Mouse (Mus musculus) heart, postnatal 36 days (tissue): ENCODE measurements around the gene Cys1. TPM values are rescaled to one million over a fixed set of nuclear protein-coding genes. Genes with fewer than 3 reads are reported as not detected.
"Not testable (repeated sequence)": the region's sequence is repeated elsewhere in the genome, so short reads cannot be mapped to it uniquely, and the experiment has no call there.

Experiments
- DNase-seq, 2 experiments: peaks; one replicate each; pipeline ENCODE4 v3.0.0; 2021 to 2022
- intact Hi-C: fragments of 180-260 bp; cut with DNase I; formaldehyde crosslinking; loops from one replicate; pipeline ENCODE4 v1.15.1; 2025
- total RNA-seq, 2 experiments: library from RNA; stranded (reverse); gene quantifications; 2 replicates each; pipeline ENCODE4 v1.2.3; 2021

The Cys1 gene
- total RNA-seq, 2 experiments from 2014 or later = 5.5 to 6.5 TPM

DNA sequence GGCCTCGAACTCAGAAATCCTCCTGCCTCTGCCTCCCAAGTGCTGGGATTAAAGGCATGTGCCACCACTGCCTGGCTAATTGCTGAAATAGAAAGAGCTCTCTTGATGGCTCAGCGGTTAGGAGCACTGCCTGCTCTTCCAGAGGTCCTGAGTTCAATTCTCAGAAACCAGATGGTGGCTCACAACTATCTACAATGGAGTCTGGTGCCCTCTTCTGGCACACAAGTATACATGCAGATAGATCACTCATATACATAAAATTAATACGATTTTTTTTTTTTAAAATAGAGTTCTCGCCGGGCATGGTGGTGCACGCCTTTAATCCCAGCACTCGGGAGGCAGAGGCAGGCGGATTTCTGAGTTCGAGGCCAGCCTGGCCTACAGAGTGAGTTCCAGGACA lies 20.0 kb upstream of the Cys1 start:
- intact Hi-C loops, DNase-seq: not testable (repeated sequence)

DNA sequence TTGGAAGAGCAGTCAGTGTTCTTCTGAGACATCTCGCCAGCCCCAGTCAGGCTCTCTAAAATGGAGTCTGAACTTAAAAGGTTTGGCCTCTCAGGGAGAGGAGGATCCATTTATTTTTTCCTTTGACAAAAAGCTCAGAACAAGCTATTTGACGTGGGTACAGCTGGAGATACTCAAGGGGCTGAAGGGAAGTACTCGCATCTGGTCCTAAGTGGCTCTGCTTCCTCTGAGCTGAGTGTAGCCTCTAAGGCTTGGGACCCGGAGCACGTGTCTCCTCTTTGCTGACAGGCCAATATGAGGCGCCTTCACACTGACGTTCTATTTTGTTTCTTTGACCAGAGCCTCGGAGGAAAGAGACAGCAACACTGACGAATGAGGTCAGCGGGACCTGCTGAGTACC lies 18.0 kb upstream of the Cys1 start:
- DNase-seq = no peak
- intact Hi-C loops = no loop called here

DNA sequence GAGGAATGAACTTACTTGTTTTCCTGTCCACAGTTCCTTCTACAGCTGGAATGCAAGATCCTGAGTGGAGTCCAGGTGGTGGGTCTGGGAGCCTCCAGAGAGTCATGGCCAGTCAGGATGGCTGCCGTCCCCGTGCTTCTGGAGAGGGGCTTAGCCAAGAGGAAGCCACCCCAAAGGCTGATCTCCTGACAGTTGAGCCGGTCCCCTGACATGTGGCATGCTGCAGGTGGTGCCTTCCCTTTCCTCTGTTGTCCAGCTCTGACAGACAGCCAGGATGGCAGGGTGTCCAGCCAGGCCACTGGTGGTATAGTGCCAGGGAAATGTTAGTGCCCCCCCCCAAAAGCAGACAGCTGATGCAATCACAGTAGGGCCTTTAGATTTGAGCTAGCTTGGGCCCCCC lies 16.9 kb upstream of the Cys1 start:
- intact Hi-C loops = no loop called here
- no peak for DNase-seq

DNA sequence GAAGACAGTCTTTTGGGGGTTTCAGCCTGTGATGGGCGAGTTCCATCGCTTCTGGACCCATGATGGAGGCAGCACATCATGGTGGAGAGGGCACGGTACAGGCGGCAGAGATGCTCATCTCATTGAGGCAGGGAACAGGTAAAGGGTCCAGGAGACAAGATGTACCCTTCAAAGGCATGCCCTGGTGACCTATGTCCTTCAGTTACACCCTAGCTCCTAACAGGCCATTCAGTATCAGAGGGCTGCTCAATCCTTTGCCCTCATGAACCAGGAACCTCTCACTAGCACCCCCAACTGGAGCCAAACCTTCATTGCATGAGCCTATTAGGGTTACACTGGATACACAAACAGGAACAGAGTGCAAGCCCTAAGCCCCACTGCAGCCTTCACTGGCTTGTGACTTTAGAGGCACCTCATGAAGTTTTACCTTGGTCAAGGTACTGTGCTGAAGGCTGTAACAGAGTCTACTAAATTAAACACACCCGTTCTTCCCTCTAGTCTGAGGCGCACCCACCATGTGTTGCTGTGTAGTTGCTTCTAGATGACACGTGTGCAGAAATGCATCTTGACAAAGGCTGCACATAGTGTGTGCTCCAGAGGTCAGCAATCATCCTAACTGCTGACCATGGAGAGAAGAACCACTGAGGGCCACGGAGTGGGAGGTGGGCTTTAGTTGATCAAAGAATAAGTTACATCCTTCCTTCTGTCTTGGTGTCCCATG lies 16.0 kb upstream of the Cys1 start:
- DNase-seq = no peak
- intact Hi-C loops = loop anchor here (1.0 to 2.0 kb wide), 4 partner anchors 22 to 227 kb away; no protein-coding TSS in a partner anchor

DNA sequence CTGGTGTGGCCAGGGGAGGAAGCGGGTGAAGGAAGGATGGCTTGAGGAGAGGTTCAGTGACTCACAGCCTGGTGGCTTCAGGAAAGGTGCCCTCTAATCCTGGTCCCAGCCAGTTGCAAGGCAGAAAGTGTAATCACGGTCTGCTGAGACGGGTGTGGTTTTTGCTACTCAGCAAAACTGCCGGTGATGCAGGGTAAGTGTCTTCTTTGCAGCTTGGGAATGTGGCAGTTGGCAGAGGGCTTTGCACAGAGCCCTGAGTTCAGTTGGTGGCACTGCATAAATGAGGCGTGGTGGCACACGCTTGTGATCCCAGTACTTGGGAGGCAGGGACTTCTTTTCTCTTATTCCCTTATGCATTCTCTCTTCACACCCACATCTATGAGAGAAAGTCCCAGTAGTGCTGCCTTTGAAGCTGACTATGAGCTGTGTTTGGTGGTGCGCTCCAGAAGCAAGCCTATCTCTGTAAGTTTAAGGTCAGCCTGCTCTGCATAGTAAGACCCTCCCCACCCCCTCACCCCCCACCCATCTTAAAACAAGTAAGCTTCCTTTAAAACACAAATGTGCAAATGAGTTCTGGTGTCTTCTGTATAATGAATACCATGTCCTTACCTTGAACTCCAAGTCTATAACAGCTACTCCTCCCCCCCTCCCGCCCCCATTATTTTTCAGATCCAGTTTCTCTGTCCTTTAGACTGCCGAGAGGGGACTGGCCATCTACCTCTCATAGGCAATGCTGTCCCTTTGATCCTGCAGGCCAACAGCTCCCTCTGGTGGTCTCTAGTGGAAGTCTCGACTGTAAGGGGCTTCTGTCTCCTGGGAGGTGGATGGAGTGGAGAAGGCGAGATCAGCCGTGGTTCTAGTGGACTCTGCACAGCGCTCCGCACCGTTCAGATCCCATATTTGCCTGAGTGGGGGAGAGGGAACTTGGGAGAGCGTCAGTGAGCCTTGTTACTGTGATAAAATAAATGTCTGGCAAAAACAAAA lies 15.2 kb upstream of the Cys1 start:
- intact Hi-C loops = loop anchor here (1.0 to 2.0 kb wide), 4 partner anchors 21 to 226 kb away; no protein-coding TSS in a partner anchor
- DNase-seq = peak; percentile 87 to 89

DNA sequence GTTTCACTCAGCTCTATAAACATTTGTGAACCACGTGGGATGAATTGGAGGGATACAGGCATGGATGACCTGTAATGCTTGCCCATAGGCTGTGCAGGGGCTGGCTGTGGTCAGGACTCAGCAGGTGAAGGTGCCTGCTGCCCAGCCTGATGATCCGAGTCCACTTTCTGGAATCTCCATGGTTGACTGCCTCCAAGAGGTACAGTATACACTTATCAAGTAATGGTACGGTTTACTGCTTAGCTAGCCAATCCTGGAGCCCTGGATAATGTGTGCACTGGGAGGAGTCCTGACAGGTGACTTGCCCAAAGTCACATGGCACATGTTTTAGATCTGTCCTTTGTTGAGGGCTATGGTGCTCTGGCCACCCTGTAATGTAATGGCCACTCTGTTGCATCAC lies 8.7 kb upstream of the Cys1 start:
- intact Hi-C loops = no loop called here
- DNase-seq = no peak

DNA sequence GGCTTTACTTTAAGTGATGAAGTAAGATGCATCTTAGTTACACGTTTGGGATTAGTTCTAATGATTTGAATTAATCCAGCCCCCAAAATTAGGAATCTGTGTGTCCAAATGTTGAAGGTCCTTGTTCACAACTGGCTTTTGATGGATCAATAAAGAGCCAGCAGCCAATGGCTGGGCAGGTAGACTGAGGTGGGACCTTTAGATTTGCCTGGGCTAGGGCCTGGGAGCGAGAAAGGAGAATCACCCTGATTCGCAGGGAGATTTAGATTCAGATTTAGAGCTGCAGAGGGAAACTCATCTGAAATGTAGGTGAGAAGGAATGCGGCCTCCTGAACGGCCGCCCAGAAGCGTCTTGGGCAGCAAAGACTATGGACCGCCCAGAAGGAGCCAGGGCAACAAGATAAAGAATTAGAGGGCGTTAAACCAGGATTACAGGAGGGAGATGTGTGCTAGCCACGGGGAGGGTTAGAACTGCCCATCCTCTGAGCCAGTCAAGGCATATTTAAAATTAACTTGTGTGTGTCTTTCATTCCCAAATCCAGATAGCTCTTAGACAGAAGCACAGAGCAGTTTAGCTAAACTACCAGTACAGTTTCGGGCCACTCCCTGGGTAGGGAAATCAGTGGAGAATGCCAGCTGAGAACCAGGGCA lies 5.2 kb upstream of the Cys1 start:
- DNase-seq = no peak
- intact Hi-C loops = no loop called here

DNA sequence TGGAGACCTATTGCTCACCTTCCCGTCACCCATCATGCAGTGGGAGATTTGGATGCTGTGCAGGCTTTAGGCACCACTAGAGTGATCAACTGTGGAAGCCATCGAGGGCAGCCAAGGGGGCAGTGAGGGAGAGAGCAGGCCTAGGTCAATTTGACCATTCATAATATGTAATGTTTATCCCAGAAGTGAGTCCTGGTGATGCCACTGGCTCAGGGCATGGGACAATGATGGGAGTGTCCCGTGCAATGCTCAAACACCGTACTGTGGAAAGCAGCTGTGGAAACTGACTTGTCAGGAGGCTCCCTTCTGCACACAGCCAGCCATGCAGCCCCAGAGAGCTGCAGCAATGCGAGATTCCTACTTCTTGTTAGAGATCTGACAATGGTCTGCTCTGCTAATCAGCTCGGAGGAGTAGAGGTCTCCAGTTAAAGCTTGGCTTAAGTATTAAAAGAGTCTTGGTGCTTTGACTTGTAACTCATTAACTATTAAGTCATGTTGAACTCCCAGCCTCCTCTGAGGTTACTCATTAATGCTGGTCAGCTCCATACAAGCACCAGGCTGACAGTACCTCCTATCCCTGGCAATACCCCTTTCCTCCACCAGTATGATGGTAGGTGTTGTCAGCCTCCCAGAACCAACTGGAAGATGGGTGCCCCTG lies 4.6 kb upstream of the Cys1 start:
- DNase-seq = no peak
- intact Hi-C loops = no loop called here

DNA sequence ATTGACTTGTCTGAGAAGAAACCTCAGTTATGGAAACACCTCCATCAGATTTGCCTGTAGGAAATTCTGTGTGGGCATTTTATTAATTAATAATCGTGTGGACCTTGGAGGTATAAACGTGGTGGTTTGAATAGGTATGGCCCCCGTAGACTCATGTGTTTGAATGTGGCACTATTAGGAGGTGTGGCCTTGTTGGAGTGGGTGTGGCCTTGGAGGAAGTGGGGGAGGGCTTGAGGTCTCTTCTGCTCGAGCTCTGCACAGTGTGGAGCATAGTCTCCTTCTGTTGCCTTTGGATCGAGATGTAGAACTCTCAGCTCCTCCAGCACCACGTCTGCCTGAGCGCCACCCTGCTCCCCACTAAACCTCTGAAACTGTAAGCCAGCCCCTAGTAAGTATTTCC lies 1.8 kb upstream of the Cys1 start:
- no peak for DNase-seq
- intact Hi-C loops = no loop called here

DNA sequence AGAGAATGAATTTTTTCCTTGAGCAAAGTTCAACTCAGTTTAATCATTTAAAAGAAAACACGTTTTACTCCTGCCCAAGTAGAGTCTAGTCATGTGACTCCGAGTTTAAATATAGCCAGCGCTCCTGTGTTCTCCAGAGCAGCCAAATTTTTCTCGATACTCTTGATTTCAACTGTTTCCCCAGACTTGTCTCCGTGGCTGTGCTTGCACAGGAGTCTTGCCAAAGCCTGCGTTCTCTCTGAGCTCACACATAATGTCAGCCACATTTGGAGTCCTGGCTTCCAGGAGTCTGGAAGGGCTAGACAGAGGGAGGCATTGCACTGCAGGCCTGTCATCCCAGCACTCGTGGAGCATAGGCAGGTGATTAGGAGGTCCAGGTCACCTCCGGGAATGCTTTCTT lies 950 bp upstream of the Cys1 start:
- intact Hi-C loops = no loop called here

DNA sequence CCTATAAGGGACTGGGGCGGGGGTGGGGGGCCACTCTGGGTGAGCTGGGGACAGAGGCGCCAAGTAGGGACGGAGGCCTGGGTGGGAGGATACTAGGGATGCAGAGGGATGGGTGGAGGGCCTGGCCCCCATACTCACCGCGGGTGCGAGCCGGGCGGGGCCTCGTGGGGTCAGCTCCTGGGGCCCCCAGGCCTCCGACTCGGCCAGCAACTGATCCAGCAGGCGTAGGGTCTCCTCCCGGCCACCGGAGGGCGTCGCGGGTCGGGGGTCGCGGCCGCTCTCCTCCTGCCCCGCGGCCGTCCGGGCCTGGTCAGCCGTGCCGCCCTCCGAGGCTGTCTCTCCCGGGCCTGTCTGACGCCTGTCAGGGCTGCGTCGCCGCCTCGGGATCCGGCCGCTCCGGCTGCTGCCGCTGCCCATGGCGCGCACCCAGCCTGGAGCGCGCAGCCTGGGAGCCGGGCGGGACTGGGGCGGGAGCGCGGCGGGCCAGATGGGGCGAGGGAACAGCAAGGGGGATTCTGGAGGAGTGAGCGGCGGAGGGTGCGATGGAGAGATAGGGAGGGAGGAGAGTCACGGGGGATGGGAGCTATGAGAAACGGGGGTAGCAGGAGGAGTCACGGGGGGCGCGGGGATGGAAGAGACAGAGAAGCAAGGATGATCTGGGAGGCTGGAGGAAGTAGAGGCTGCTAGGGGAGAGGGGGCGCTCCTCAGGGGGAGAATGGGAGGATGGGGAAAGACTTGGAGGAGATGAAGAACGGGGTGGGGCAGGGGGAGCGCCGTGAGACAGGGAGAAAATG lies 924 bp downstream of the Cys1 start:
- intact Hi-C loops = loop anchor here (2.0 kb wide), 1 partner anchor 28 kb away; no protein-coding TSS in a partner anchor
- peak; percentile 43 to 63 for DNase-seq

More for the DNA sequence above, 950 bp upstream of the Cys1 start:
- DNase-seq = peak; percentile 47 to 51

DNA sequence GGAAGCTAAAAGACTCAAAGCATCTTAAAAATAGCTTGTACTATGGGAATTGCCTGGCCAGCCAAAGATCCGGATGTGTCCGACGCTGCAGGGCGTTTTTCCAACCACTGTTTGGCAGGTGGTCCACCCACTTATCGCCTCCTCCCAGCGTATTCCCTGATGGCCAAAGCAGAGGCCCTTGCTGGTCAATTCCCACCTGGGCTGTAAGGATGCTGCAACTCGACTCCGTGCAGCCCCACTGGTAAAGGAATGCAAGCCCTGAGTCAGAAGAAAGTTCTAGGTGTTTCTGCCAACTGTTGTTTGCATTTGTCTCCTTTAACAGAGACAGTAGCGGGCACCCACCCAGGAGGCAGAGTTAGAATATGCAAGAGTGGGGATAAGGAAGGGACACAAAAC lies 1.5 kb downstream of the Cys1 start:
- peak; percentile 69 to 79 for DNase-seq
- intact Hi-C loops = loop anchor here (2.0 kb wide), 1 partner anchor 27 kb away; no protein-coding TSS in a partner anchor

DNA sequence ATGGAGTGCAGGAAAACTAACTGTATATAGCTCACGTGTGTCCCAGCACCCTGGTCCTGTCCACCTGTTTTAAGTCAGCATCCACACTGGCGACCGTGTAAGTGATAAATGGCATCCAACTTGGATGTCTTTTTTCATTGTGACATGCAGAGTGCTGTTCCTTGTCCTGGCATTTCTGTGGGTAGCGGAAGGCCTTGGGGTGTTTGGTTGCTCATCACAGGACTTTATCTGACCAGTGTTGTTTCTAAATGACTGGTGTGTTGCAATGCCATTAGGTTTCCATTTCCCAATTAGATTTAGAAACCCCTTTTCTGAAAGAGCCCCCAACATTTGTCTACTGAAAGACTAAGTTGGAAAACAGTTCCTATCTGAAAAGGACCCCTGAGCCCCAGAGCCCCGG lies 19.5 kb downstream of the Cys1 start:
- intact Hi-C loops = no loop called here

DNA sequence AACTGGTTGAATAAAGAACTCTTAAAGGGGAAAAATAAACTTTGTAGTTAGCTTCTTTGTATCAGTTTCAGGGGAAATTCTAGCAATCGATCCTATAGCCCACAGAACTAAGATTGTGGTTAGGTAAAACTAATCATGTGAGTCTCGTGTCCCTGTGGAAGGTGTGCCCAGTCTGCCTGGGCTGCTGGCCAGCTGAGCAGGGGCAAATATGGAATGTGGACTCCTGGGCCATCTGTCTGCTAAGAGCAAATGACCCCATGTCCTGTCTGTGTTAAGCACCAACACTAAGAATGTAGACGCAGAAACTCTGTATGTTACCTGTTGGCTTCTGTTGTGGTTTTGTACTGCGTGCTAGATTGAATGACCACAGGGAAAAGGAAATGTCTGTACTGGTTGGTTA lies 20.5 kb downstream of the Cys1 start:
- intact Hi-C loops = no loop called here
- DNase-seq = no peak

More for the DNA sequence above, 19.5 kb downstream of the Cys1 start:
- DNase-seq = no peak

DNA sequence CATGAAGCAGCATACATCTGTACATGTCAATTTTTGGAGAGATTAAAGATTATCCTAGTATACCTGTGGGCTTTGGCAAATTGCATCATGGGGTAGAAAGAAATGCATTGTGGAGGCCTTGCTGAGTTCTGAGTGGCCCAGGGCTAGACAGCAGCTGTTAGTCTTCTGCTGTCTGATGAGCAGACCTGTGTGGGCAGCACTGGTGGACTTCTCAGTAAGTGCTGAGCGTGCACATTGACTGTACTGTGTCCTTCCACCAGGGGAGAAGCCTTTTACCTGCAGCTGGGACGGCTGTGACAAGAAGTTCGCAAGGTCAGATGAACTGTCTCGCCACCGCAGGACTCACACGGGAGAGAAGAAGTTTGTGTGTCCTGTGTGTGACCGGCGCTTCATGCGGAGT lies 21.7 kb downstream of the Cys1 start:
- no peak for DNase-seq
- intact Hi-C loops = no loop called here

DNA sequence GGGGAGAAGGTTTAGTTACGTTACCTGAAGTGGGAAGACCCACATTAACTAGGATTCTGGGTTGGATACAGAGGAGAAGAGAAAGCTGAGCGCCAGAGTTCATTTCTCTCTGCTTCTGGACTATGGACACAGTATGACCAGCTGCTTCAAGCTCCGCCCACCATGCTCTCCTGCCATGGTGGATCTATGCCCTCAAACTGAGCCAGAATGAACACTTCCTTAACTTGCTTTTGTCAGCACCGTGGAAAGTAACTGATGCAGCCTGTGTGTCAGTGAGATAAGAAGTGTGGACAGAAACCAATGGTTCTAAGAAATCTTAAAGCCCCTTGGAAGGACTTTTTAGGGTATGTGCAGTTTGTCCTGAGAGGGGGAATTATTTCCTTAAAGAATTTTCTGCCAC lies 22.6 kb downstream of the Cys1 start:
- DNase-seq = no peak
- intact Hi-C loops = no loop called here

DNA sequence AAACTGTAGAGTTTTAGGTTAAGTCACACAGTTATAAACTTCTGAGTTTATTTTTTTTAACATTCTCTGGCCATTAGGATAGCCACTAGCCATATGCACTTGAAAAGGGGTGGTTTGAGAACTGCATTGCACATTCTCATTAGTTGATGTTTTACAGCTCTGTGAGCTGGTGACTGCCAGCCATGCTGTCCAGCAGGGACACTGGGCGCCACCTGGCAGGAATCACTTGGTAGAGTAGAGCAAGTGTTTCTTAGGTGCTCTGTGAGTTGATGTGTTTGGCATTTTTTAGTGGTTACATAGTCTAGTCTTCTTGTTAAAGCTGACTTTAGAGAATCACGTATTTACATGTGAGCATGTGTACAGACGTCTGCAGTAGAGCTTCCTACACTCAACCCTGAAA lies 25.2 kb downstream of the Cys1 start:
- intact Hi-C loops = no loop called here
- no peak for DNase-seq

DNA sequence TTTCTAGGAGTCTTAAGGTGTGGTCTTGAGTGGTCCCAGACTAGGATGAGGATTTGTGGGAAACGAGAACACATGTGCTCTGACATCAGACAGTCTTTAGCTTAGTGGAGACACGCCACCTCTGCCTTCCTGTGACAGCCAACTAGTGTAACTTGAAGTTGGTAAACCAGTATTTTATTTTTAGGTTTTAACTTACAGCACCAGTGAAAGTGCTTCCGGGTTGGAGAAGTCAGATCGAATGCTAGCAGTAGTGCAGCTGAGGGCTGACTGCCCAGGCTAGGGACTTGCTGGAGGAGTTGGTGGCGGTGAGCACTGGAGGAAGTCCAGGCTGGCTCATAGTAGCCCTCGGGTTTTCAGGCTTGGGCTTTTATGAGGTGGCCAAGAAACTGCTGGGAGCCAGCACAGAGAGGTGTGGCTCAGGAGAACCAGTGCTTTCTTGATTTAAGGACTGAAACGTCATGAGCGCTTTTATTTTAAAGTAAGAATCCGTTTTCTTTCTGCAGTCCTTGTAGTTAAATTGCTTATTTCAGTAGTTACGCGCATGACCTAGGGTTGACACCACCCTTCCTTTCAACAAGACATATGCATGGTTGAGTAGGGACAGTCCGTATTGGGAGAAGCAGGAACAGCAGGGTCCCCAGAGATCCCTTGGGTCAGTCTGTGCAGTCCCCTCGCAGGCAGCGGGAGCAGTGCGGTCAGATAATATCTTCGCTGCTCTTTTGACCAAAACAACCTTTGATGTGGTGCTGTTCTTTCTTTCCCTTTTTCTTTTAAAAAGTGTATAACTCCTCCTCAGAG lies 27.3 kb downstream of the Cys1 start:
- intact Hi-C loops = no loop called here
- no peak for DNase-seq
